Mouse (Mus musculus): ENCODE results near the gene Rtp4. TPM values are rescaled to one million over a fixed set of nuclear protein-coding genes. Genes with fewer than 3 reads are reported as not detected.

The Rtp4 gene
- polyA plus RNA-seq, 1 experiment from 2014 or later: 5.1 TPM

DNA sequence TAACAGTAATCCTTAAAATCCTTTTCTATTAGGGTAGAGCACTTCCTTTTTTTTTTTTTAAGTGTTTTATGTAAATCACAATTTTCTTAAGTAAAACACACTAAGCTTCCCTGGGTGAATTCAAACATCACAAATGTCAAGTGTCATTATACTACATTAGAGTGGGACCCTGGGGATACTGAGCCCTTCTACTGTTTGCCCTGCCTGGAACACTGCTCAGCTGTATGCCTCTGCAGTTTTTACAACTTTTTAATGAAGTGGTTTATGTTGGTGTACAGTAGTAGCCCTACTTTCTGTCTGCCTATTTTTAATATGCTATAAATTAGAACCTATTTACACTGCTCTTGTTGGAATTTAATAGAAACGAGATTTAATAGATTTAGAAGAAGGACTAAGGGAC, 22.2 kb upstream of the Rtp4 start:
- H3K9me3 ChIP-seq (replicated peaks): no peaks in the 10 kb centered on the region
- H3K4me2 ChIP-seq (replicated peaks): no peak overlapping the region
- H3K27ac ChIP-seq: no peak overlapping the region
- peak; percentile 27; the same call in 1 of the 2 replicates for ATAC-seq (ENCODE audit: low FRiP score)
- H3K9ac ChIP-seq: no peak overlapping the region
- 82% methylated on average over 1 of the region's 1 CpGs for WGBS
- peaks cover 18% of the 10 kb centered on the region for H3K36me3 ChIP-seq
- H3K4me1 ChIP-seq: peaks cover 22% of the 10 kb centered on the region
- H3K27me3 ChIP-seq: no peaks in the 10 kb centered on the region; the same call in 1 of the 2 replicates
- H3K4me3 ChIP-seq: no peak overlapping the region

DNA sequence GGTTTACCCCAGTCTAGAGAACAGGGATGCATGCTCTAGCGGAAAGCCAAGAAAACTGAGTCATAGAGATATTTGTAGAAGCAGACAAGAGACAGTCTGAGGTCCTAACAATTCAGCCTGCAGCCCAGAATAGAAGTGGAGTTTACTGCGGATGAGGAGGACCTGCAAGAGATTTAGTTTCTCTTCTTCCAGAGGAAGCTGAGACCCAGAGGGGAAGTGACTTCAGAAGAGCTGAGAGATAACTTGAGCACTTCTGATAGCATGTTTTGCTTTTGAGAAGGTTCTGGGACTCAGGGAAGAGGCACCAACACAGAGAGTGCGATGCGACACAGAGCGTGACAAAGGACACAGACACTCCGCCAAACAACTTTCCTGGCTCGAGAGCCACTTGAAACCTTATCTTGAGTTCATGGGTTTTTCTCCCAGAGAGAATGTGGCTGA, 21.4 kb upstream of the Rtp4 start:
- H3K4me1 ChIP-seq: peaks cover 22% of the 10 kb centered on the region
- H3K27ac ChIP-seq: peak overlapping the region; percentile 44
- peaks cover 12% of the 10 kb centered on the region for H3K36me3 ChIP-seq
- 74% methylated on average over 7 of the region's 7 CpGs for WGBS
- H3K9ac ChIP-seq: no peak overlapping the region
- H3K4me2 ChIP-seq (replicated peaks): no peak overlapping the region
- no peaks in the 10 kb centered on the region for H3K9me3 ChIP-seq (replicated peaks)
- H3K27me3 ChIP-seq: no peaks in the 10 kb centered on the region; the same call in 1 of the 2 replicates
- no peak for ATAC-seq (ENCODE audit: low FRiP score)
- H3K4me3 ChIP-seq: no peak overlapping the region

DNA sequence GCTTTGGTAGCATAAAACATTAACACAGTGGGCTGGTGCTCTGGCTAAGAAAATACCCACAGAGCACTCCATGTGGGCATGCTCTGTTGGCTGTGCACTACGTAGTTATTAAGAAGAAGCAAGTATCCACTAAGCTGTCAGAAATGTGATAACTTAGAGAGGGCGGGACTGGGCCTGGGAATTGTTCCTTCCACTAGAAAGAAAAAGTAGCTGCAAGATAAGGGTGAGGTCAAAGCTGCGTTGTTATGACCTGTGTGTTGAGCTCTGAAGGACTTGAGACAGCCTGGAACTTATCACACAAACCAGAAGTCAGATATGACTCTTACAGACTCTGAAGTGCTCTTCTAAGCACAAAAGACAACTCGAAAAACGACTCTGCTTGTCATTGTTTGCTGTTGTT, 19.5 kb upstream of the Rtp4 start:
- Histone ChIP-seq H3K4me1 (peaks cover 38% of the 10 kb centered on the region), H3K9me3 (replicated peaks) (no peaks in the 10 kb centered on the region), H3K36me3 (no peaks in the 10 kb centered on the region), H3K4me3 (no peak overlapping the region), H3K27me3 (no peaks in the 10 kb centered on the region; the same call in 1 of the 2 replicates), H3K9ac (no peak overlapping the region), H3K27ac (no peak overlapping the region), H3K4me2 (replicated peaks) (no peak overlapping the region)
- no peak for ATAC-seq (ENCODE audit: low FRiP score)
- WGBS: 81% methylated on average over 5 of the region's 5 CpGs

DNA sequence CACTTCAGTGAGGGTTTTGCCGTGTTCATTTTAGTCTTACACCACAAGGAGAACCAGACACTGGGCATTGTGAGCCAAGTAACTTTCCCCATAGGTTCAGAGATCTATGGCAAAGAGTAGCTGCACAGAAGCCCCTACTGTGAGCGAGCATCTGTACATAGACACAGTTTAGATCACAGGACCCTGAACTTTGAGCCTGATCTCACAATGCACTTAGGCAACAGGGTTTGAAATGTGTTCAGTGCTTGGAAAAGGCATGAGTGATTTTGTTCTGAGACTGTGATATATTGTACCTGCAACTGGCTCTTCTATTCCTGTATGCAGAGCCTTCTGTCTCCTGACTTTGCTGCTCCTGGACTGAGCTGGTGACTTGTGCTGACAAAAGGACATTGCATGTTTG, 18.8 kb upstream of the Rtp4 start:
- 91% methylated on average over 2 of the region's 2 CpGs for WGBS
- Histone ChIP-seq H3K36me3 (no peaks in the 10 kb centered on the region), H3K4me2 (replicated peaks) (no peak overlapping the region), H3K4me3 (no peak overlapping the region), H3K9me3 (replicated peaks) (no peaks in the 10 kb centered on the region), H3K9ac (no peak overlapping the region), H3K4me1 (peaks cover 45% of the 10 kb centered on the region), H3K27me3 (no peaks in the 10 kb centered on the region; the same call in 1 of the 2 replicates), H3K27ac (no peak overlapping the region)
- ATAC-seq (ENCODE audit: low FRiP score): no peak

DNA sequence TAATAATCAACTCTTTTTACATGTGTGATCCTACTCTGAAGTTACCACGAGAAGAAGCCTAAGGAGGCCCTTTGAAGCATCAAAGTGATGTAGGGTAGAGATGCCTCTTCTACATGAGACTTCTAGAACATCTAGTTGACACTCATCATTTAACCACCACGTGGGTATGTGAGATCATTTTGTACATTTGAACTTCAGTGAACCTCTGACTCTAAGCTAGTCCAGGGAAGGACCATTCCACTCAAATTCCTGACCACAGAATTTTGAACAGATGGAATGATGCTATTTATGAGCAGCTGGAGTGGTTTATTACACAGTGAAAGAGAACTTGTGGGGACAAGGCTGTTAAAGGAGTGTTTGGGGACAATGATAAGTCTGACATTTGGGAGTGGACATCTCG, 17.6 kb upstream of the Rtp4 start:
- no peak overlapping the region for H3K9ac ChIP-seq
- H3K27me3 ChIP-seq: no peaks in the 10 kb centered on the region; the same call in 1 of the 2 replicates

DNA sequence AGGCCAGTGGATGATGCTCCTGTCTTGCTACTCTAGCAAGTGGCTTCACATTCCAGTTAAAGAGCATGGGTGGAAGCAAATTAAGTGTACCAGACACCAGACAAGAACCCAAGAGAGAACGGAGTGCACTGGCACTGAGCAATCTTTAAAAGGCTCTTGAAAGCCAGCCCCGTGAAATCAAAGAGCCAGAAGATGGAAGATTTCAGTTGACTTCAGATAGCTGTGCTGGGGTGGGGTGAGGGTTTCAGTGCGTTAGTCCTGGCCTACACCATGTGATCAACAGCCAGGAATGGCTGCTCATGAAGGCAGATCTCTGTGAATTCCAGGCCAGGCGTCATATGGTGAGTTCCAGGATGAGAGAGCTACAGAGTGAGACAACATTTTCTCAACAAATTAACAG, 16.7 kb upstream of the Rtp4 start:
- no peak overlapping the region for H3K4me3 ChIP-seq
- no peak overlapping the region for H3K9ac ChIP-seq
- H3K27me3 ChIP-seq: no peaks in the 10 kb centered on the region; the same call in 1 of the 2 replicates
- no peaks in the 10 kb centered on the region for H3K36me3 ChIP-seq
- H3K4me1 ChIP-seq: peaks cover 31% of the 10 kb centered on the region
- ATAC-seq (ENCODE audit: low FRiP score): no peak
- no peak overlapping the region for H3K27ac ChIP-seq
- H3K9me3 ChIP-seq (replicated peaks): no peaks in the 10 kb centered on the region
- no peak overlapping the region for H3K4me2 ChIP-seq (replicated peaks)
- WGBS: 74% methylated on average over 4 of the region's 4 CpGs

More for the DNA sequence above, 17.6 kb upstream of the Rtp4 start:
- H3K36me3 ChIP-seq: no peaks in the 10 kb centered on the region
- ATAC-seq (ENCODE audit: low FRiP score): no peak
- H3K27ac ChIP-seq: no peak overlapping the region
- 87% methylated on average over 3 of the region's 3 CpGs for WGBS
- no peak overlapping the region for H3K4me2 ChIP-seq (replicated peaks)
- peaks cover 38% of the 10 kb centered on the region for H3K4me1 ChIP-seq
- H3K4me3 ChIP-seq: no peak overlapping the region
- no peaks in the 10 kb centered on the region for H3K9me3 ChIP-seq (replicated peaks)

DNA sequence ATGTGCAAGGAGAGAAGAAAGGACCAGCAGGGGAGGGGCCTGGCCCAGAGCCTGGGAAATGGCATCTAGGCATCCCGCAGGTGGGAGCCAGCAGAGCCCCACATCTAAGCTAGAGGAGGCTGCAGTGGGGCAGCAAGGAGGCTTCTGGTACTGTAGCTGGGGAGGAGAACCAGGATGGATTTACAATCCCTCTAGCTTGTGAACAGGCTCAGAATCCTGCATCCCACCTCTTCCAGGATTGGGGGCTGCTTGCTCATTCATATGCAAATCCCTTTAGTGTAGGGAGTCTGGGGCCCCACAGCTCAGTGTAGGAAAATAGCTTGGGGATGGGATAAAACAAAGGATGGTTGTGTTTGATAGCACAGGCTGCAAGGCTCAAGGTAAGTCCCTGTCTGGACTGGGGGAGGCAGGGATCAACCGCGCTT, 15.8 kb upstream of the Rtp4 start:
- Histone ChIP-seq H3K27me3 (no peaks in the 10 kb centered on the region; the same call in 1 of the 2 replicates), H3K36me3 (0 out of 2 replicates have a peak, but pooled peaks cover 2% of the 10 kb centered on the region), H3K27ac (peak overlapping the region; percentile 82), H3K9ac (no peak overlapping the region), H3K4me1 (peaks cover 24% of the 10 kb centered on the region), H3K9me3 (replicated peaks) (no peaks in the 10 kb centered on the region), H3K4me3 (no peak overlapping the region), H3K4me2 (replicated peaks) (no peak overlapping the region; the same call in 1 of the 2 replicates)
- ATAC-seq (ENCODE audit: low FRiP score): peak; percentile 95
- WGBS: 19% methylated on average over 3 of the region's 3 CpGs

DNA sequence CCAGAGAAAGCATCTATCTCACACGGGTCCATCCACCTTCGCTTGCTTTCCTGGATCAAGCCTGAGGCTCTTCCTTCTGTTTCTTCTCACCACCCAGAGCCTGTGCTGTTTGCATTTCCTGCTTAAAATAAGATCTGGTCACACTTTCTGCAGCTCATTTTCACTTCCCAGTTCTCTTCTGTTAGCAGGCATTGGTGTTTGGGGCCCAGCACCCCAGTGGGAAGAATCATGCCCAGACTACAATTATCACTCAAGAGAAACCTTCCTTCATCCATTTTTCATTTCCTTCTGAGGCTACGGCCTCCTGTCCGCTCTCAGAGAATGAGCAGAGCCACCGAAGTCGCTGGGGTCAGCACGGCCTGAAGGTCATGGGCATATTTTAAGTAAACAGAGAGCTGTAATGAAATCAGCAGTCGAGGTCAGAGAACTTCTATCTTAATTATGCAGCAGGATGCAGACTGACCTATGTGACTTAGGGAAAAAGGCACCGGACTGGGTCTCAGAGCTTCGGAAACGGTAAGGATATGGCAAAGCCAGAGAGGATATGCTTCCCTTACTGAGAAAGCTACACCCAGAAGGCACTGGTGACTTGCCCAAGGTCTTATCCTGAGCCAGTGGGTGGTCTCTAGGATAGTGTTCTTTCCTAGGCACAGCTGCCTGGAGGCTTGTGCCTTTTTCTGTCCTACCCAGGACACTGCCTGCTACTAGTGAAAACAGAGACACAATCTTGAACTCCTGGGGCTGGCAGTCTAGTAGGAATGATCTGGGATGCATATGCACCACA, 14.0 kb upstream of the Rtp4 start:
- Histone ChIP-seq H3K4me1 (peaks cover 24% of the 10 kb centered on the region), H3K4me3 (no peak overlapping the region), H3K27ac (0 out of 2 replicates have a peak overlapping the region, but pooled peaks have one; percentile 82), H3K4me2 (replicated peaks) (no peak overlapping the region), H3K9ac (no peak overlapping the region), H3K36me3 (peaks cover 11% of the 10 kb centered on the region; the same call in 1 of the 2 replicates), H3K9me3 (replicated peaks) (no peaks in the 10 kb centered on the region), H3K27me3 (no peaks in the 10 kb centered on the region)
- 40% methylated on average over 11 of the region's 11 CpGs for WGBS
- no peak for ATAC-seq (ENCODE audit: low FRiP score)

DNA sequence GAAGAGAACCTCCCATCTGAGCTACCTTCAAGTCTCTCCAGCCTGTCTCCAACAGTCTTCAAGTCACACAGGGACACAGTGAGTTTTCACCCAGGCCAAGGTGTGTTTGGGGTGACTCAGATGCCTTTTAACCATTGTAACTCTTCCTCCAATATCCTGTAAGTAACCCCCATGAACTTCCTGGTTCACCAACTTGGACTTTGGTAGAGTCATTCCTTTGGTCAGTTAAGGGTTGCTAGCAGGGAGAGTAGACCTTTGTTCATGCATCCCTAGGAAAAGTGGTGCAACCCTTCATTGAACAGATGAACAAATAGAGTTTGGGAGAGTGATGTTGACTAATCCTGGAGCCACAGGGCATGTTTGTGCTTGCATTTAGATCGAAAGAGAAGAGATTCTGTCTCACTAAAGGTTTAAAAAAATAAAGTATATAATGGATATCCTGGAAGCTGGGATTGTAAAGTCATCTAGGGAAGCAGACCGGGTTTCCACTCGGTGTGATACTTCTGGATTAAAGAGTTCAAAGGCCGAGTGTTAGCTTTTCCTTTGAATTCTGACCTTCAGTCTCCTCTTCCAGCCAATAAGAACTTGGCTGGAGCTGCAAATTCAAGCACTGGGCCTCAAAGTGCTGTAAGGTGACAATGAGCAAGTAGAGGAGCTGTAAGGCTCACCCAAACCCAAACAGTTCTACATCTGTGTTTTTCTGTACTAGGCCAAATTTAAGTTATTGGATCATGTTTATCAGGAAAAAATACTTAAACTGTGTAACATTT, 8.7 kb upstream of the Rtp4 start:
- WGBS: 78% methylated on average over 4 of the region's 4 CpGs
- H3K36me3 ChIP-seq: peaks cover 20% of the 10 kb centered on the region; the same call in 1 of the 2 replicates
- H3K4me1 ChIP-seq: peaks cover 5% of the 10 kb centered on the region; the same call in 1 of the 2 replicates
- H3K9ac ChIP-seq: no peak overlapping the region
- no peak overlapping the region for H3K4me2 ChIP-seq (replicated peaks)
- H3K4me3 ChIP-seq: no peak overlapping the region
- no peaks in the 10 kb centered on the region for H3K27me3 ChIP-seq
- ATAC-seq (ENCODE audit: low FRiP score): no peak
- no peaks in the 10 kb centered on the region for H3K9me3 ChIP-seq (replicated peaks)
- no peak overlapping the region for H3K27ac ChIP-seq

DNA sequence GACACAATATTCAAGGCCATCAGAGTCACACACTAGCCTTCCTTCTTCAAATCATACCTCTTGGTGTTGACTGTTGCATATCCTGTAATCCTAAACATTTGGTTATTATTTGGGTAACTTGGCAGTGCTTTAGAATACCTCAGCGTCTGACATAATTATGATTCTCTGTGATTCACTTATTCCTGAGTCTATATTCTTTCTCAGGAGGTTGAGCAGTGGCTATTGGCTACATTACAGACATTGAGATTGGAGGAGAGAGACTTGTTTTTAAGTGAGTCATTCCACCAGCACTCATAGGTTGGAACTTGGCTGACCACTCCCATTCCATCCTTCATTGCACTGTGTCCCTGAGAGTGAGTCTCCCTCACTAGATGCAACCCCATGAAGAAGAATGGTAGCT, 6.7 kb upstream of the Rtp4 start:
- 89% methylated on average over 1 of the region's 1 CpGs for WGBS
- no peak for ATAC-seq (ENCODE audit: low FRiP score)

DNA sequence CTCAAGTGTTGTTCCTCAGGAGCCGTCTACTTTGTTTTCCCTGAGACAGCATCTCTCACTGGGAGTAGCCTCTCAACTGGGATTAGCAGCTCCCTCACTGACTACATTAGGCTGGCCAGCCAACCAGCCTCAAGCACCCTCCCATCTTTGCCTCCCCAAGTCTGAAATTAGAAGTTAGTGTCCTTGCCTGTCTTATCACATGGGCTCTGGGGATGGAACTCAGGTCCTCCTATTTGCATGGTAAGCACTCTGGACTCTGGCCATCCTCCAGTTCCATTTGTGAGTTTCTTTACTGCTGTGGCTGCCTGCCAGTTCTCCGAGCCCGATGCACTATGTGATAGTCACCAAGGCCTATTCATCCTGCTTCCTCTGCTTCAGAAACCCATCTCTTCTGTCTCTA, 4.3 kb upstream of the Rtp4 start:
- no peaks in the 10 kb centered on the region for H3K9me3 ChIP-seq (replicated peaks)
- WGBS: 86% methylated on average over 3 of the region's 3 CpGs
- ATAC-seq (ENCODE audit: low FRiP score): no peak
- peaks cover 39% of the 10 kb centered on the region for H3K4me1 ChIP-seq
- no peak overlapping the region for H3K9ac ChIP-seq
- H3K27ac ChIP-seq: no peak overlapping the region
- no peak overlapping the region for H3K4me2 ChIP-seq (replicated peaks)
- H3K4me3 ChIP-seq: no peak overlapping the region
- H3K27me3 ChIP-seq: no peaks in the 10 kb centered on the region
- H3K36me3 ChIP-seq: peaks cover 12% of the 10 kb centered on the region; the same call in 1 of the 2 replicates

More for the DNA sequence above, 6.7 kb upstream of the Rtp4 start:
- no peaks in the 10 kb centered on the region for H3K27me3 ChIP-seq
- no peak overlapping the region for H3K9ac ChIP-seq
- H3K4me1 ChIP-seq: peaks cover 19% of the 10 kb centered on the region
- H3K9me3 ChIP-seq (replicated peaks): no peaks in the 10 kb centered on the region
- H3K4me3 ChIP-seq: no peak overlapping the region
- no peak overlapping the region for H3K27ac ChIP-seq
- no peak overlapping the region for H3K4me2 ChIP-seq (replicated peaks)
- H3K36me3 ChIP-seq: peaks cover 20% of the 10 kb centered on the region; the same call in 1 of the 2 replicates

DNA sequence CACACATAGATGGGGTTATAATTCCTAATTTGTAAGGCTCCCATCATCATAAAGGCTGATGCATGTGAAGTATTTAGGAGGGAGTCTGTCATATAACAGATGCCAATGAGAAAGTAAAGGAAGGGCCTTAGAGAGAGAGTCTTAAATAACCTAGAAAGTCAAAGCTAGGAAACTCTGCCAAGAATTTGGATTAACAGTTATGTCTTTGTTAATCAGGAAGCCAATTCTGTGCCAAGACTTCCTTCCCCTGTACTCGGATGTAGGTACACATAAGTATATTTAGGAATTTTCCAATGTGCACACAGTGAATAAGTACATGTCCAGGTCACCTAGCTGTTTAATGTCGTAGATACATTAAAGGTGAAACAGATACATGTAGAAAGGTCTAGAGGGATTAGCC, 3.5 kb upstream of the Rtp4 start:
- no peak overlapping the region for H3K27ac ChIP-seq
- no peaks in the 10 kb centered on the region for H3K9me3 ChIP-seq (replicated peaks)
- H3K36me3 ChIP-seq: peaks cover 4% of the 10 kb centered on the region; the same call in 1 of the 2 replicates
- no peaks in the 10 kb centered on the region for H3K27me3 ChIP-seq
- no peak overlapping the region for H3K4me2 ChIP-seq (replicated peaks)
- no peak overlapping the region for H3K4me3 ChIP-seq
- no peak for ATAC-seq (ENCODE audit: low FRiP score)
- WGBS: 82% methylated on average over 2 of the region's 2 CpGs
- H3K4me1 ChIP-seq: peaks cover 46% of the 10 kb centered on the region
- no peak overlapping the region for H3K9ac ChIP-seq

Data from hindbrain, embryonic 12.5 days (tissue).